Mouse (Mus musculus): ENCODE data around the gene Gatad2b. TPM values are rescaled to one million over a fixed set of nuclear protein-coding genes. Genes with fewer than 3 reads are reported as not detected.
A peak's percentile ranks its signal among the peaks of the same experiment; 100 is the strongest.

The Gatad2b gene
- polyA plus RNA-seq, 1 experiment from 2014 or later, result 15.6 TPM

GRCm38 (mm10) chr3:90400993-90401392 lies 108.0 kb downstream of the Gatad2b start:
- DNase-seq (ENCODE audit: low spot score), result no peak
- WGBS, result 84% methylated on average over 4 of the region's 4 CpGs

GRCm38 (mm10) chr3:90404121-90404520 lies 111.1 kb downstream of the Gatad2b start:
- no peak overlapping the region for H3K4me3 ChIP-seq
- no peaks in the 10 kb centered on the region for H3K9me3 ChIP-seq (replicated peaks)
- no peak for DNase-seq (ENCODE audit: low spot score)
- no peaks in the 10 kb centered on the region for H3K27me3 ChIP-seq (ENCODE audit: low read depth, poor library complexity, severe bottlenecking)
- H3K36me3 ChIP-seq, result peaks cover 100% of the 10 kb centered on the region
- no peaks in the 10 kb centered on the region for H3K4me1 ChIP-seq
- no peak overlapping the region for H3K27ac ChIP-seq
- 94% methylated on average over 3 of the region's 3 CpGs for WGBS

More at GRCm38 (mm10) chr3:90400993-90401392, 108.0 kb downstream of the Gatad2b start:
- Histone ChIP-seq H3K27ac (no peak overlapping the region), H3K4me3 (no peak overlapping the region), H3K4me1 (no peaks in the 10 kb centered on the region), H3K27me3 (ENCODE audit: low read depth, poor library complexity, severe bottlenecking) (no peaks in the 10 kb centered on the region), H3K36me3 (peaks cover 99% of the 10 kb centered on the region), H3K9me3 (replicated peaks) (no peaks in the 10 kb centered on the region)

- peaks cover 100% of the 10 kb centered on the region for H3K36me3 ChIP-seq
- DNase-seq (ENCODE audit: low spot score), result no peak
These were observed 111.6 kb downstream of the Gatad2b start for GRCm38 (mm10) chr3:90404609-90405008.

DNA sequence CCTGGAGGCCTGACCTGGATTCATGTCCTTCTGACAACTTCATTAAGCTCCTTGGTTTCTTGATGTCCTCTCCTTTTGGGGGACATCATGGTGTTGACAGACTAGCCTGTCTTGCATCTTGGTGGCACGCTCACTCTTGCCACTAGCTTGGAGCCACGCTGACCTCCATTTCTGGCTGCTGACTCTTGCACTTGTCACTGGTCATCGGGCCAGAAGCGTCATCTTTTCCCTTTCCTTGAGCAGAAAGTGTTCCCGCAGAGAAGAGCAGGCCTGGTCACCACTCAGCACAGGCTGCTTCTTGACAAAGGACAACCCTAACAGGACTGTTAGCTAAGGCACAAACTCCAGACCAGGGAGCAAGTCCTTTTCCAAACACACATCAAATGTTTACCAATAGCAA lies 113.4 kb downstream of the Gatad2b start:
- Histone ChIP-seq H3K27ac (no peak overlapping the region), H3K4me3 (no peak overlapping the region), H3K4me1 (no peaks in the 10 kb centered on the region), H3K9me3 (replicated peaks) (no peaks in the 10 kb centered on the region), H3K36me3 (peaks cover 100% of the 10 kb centered on the region), H3K27me3 (ENCODE audit: low read depth, poor library complexity, severe bottlenecking) (no peaks in the 10 kb centered on the region)
- 97% methylated on average over 5 of the region's 5 CpGs for WGBS
- DNase-seq (ENCODE audit: low spot score), result no peak

More at GRCm38 (mm10) chr3:90404609-90405008, 111.6 kb downstream of the Gatad2b start:
- no peak overlapping the region for H3K4me3 ChIP-seq
- no peak overlapping the region for H3K27ac ChIP-seq
- no peaks in the 10 kb centered on the region for H3K4me1 ChIP-seq
- 77% methylated on average over 4 of the region's 4 CpGs for WGBS
- H3K9me3 ChIP-seq (replicated peaks), result no peaks in the 10 kb centered on the region
- H3K27me3 ChIP-seq (ENCODE audit: low read depth, poor library complexity, severe bottlenecking), result no peaks in the 10 kb centered on the region

- 94% methylated on average over 3 of the region's 3 CpGs for WGBS
- H3K4me1 ChIP-seq, result no peaks in the 10 kb centered on the region
- no peak overlapping the region for H3K4me3 ChIP-seq
- no peak for DNase-seq (ENCODE audit: low spot score)
- H3K9me3 ChIP-seq (replicated peaks), result no peaks in the 10 kb centered on the region
- H3K27ac ChIP-seq, result no peak overlapping the region
- peaks cover 99% of the 10 kb centered on the region for H3K36me3 ChIP-seq
- H3K27me3 ChIP-seq (ENCODE audit: low read depth, poor library complexity, severe bottlenecking), result no peaks in the 10 kb centered on the region
These were observed 115.7 kb downstream of the Gatad2b start for GRCm38 (mm10) chr3:90408721-90409120.

- Histone ChIP-seq H3K9me3 (replicated peaks) (no peaks in the 10 kb centered on the region), H3K36me3 (peaks cover 99% of the 10 kb centered on the region), H3K4me1 (no peaks in the 10 kb centered on the region), H3K4me3 (no peak overlapping the region), H3K27me3 (ENCODE audit: low read depth, poor library complexity, severe bottlenecking) (no peaks in the 10 kb centered on the region), H3K27ac (no peak overlapping the region)
- DNase-seq (ENCODE audit: low spot score), result peak; percentile 79
- WGBS, result 55% methylated on average over 5 of the region's 5 CpGs
These were observed 119.5 kb downstream of the Gatad2b start for GRCm38 (mm10) chr3:90412312-90413010.

- H3K36me3 ChIP-seq, result peaks cover 99% of the 10 kb centered on the region
- DNase-seq (ENCODE audit: low spot score), result no peak
These were observed 120.0 kb downstream of the Gatad2b start for GRCm38 (mm10) chr3:90413011-90413396.

More at GRCm38 (mm10) chr3:90413011-90413396, 120.0 kb downstream of the Gatad2b start:
- Histone ChIP-seq H3K4me1 (no peaks in the 10 kb centered on the region), H3K27me3 (ENCODE audit: low read depth, poor library complexity, severe bottlenecking) (no peaks in the 10 kb centered on the region), H3K9me3 (replicated peaks) (no peaks in the 10 kb centered on the region), H3K4me3 (no peak overlapping the region), H3K27ac (no peak overlapping the region)
- 62% methylated on average over 3 of the region's 3 CpGs for WGBS

Small RNA genes within 50 kb of the gene (microRNA-seq; reads per million reads assigned to microRNA genes)
- not detected for gene Mir7012

Other genes with a start within 250 kb of the Gatad2b start
- 171 and 183 TPM in 2 replicates for gene 4933434E20Rik, start 241.5 kb upstream of the Gatad2b start, polyA plus RNA-seq (2016; fragmentation: Nextera tagmentation; extraction: Ambion mirVana)
- gene Ubap2l, start 240.6 kb upstream of the Gatad2b start, polyA plus RNA-seq (2016; fragmentation: Nextera tagmentation; extraction: Ambion mirVana), result 234 and 244 TPM in 2 replicates
- 634 and 641 TPM in 2 replicates for gene Tpm3, start 220.5 kb upstream of the Gatad2b start, polyA plus RNA-seq (2016; fragmentation: Nextera tagmentation; extraction: Ambion mirVana)
- 0.63 and 0.65 TPM in 2 replicates for gene Nup210l, start 189.0 kb upstream of the Gatad2b start, polyA plus RNA-seq (2016; fragmentation: Nextera tagmentation; extraction: Ambion mirVana)
- 1,143 and 1,168 TPM in 2 replicates for gene Rps27, start 79.5 kb upstream of the Gatad2b start, polyA plus RNA-seq (2016; fragmentation: Nextera tagmentation; extraction: Ambion mirVana)
- gene Rab13, start 79.5 kb upstream of the Gatad2b start, polyA plus RNA-seq (2016; fragmentation: Nextera tagmentation; extraction: Ambion mirVana), result 23.8 and 25.6 TPM in 2 replicates
- gene Jtb, start 61.6 kb upstream of the Gatad2b start, polyA plus RNA-seq (2016; fragmentation: Nextera tagmentation; extraction: Ambion mirVana), result 71.4 and 73.5 TPM in 2 replicates
- 4.0 and 8.9 TPM in 2 replicates for gene Creb3l4, start 49.7 kb upstream of the Gatad2b start, polyA plus RNA-seq (2016; fragmentation: Nextera tagmentation; extraction: Ambion mirVana)
- 55.6 and 60.1 TPM in 2 replicates for gene Slc39a1, start 45.0 kb upstream of the Gatad2b start, polyA plus RNA-seq (2016; fragmentation: Nextera tagmentation; extraction: Ambion mirVana)
- gene Crtc2, start 39.0 kb upstream of the Gatad2b start, polyA plus RNA-seq (2016; fragmentation: Nextera tagmentation; extraction: Ambion mirVana), result 26.5 and 31.6 TPM in 2 replicates
- gene Dennd4b, start 28.0 kb upstream of the Gatad2b start, polyA plus RNA-seq (2016; fragmentation: Nextera tagmentation; extraction: Ambion mirVana), result 3.4 and 5.1 TPM in 2 replicates
- 37.4 and 41.9 TPM in 2 replicates for gene Slc27a3, start 96.8 kb downstream of the Gatad2b start, polyA plus RNA-seq (2016; fragmentation: Nextera tagmentation; extraction: Ambion mirVana)
- gene Ints3, start 140.4 kb downstream of the Gatad2b start, polyA plus RNA-seq (2016; fragmentation: Nextera tagmentation; extraction: Ambion mirVana), result 53.3 and 53.5 TPM in 2 replicates
- 3.5 and 4.7 TPM in 2 replicates for gene Npr1, start 172.7 kb downstream of the Gatad2b start, polyA plus RNA-seq (2016; fragmentation: Nextera tagmentation; extraction: Ambion mirVana)
- 374 and 379 TPM in 2 replicates for gene Ilf2, start 182.9 kb downstream of the Gatad2b start, polyA plus RNA-seq (2016; fragmentation: Nextera tagmentation; extraction: Ambion mirVana)
- 49.1 and 60.3 TPM in 2 replicates for gene Snapin, start 197.9 kb downstream of the Gatad2b start, polyA plus RNA-seq (2016; fragmentation: Nextera tagmentation; extraction: Ambion mirVana)
- 175 and 194 TPM in 2 replicates for gene Chtop, start 216.3 kb downstream of the Gatad2b start, polyA plus RNA-seq (2016; fragmentation: Nextera tagmentation; extraction: Ambion mirVana)
- 4.6 and 5.3 TPM in 2 replicates for gene S100a1, start 221.2 kb downstream of the Gatad2b start, polyA plus RNA-seq (2016; fragmentation: Nextera tagmentation; extraction: Ambion mirVana)
- 8.5 and 10.3 TPM in 2 replicates for gene S100a13, start 221.3 kb downstream of the Gatad2b start, polyA plus RNA-seq (2016; fragmentation: Nextera tagmentation; extraction: Ambion mirVana)
- gene S100a14, start 233.7 kb downstream of the Gatad2b start, polyA plus RNA-seq (2016; fragmentation: Nextera tagmentation; extraction: Ambion mirVana), result 0.30 TPM in 1 of 2 replicates, not detected in the other
- gene S100a16, start 244.1 kb downstream of the Gatad2b start, polyA plus RNA-seq (2016; fragmentation: Nextera tagmentation; extraction: Ambion mirVana), result 40.1 and 40.8 TPM in 2 replicates

Data from limb, embryonic 10.5 days (tissue).